Mouse (Mus musculus): ENCODE results near the gene C1qtnf9. TPM values are rescaled to one million over a fixed set of nuclear protein-coding genes. Genes with fewer than 3 reads are reported as not detected.

C1qtnf9 gene
- 0.46 TPM for polyA plus RNA-seq (2015; fragmentation: Illumina TruSeq; extraction: RNeasy Lipid Tissue Mini Kit (QIAGEN cat#74804); ENCODE audit: low read depth, low replicate concordance)

GRCm38 (mm10) chr14:60767884-60768283 is at the start of gene C1qtnf9:
Gene C1qtnf9 (plus strand): TSS chr14:60768134.

GRCm38 (mm10) chr14:60784427-60785315 is 16.7 kb downstream of the C1qtnf9 start, which contains the start of gene Mipep:
Gene Mipep (plus strand): TSS chr14:60784573.

Other genes with a start within 250 kb of the C1qtnf9 start
- gene Spata13, start 134.1 kb upstream of the C1qtnf9 start, polyA plus RNA-seq (2015; fragmentation: Illumina TruSeq; extraction: RNeasy Lipid Tissue Mini Kit (QIAGEN cat#74804); ENCODE audit: low read depth, low replicate concordance), result 8.2 TPM
- 29.2 TPM for gene Mipep, start 16.4 kb downstream of the C1qtnf9 start, polyA plus RNA-seq (2015; fragmentation: Illumina TruSeq; extraction: RNeasy Lipid Tissue Mini Kit (QIAGEN cat#74804); ENCODE audit: low read depth, low replicate concordance)